10 mouse cellular contexts compared by ENCODE assay signal in genomic region chr5:23385136-23385535, GRCm38 (mm10). TPM values are rescaled to one million over a fixed set of nuclear protein-coding genes. Genes with fewer than 3 reads are reported as not detected.
A peak's percentile ranks its signal among the peaks of the same experiment; 100 is the strongest.
DNase-seq lines count a peak whose midpoint lies in the region; ATAC-seq and TF ChIP-seq lines count a peak whose summit lies in the region.
"Had no signal": no experiment of that assay in that cellular context is flagged by ENCODE, and none has a peak within 500 bp of the region (broad histone marks: within the 10 kb centered on the region; RNA-seq: fewer than 3 reads in every experiment).

No protein-coding gene starts in this region.

- WGBS in forebrain, postnatal 0 days, result 71% methylated on average over 1 of the region's 1 CpGs
- 81% methylated on average over 1 of the region's 1 CpGs for WGBS in forebrain, embryonic 14.5 days

- DNase-seq in forebrain, postnatal 0 days, result no peak
- DNase-seq in forebrain, embryonic 14.5 days (ENCODE audit: low spot score), result no peak
- DNase-seq in spleen, adult 18-20 months, result peak; percentile 23 to 25
- DNase-seq in spleen, adult 12 weeks (ENCODE audit: low spot score), result no peak
- peak; percentile 46 for DNase-seq in kidney, postnatal 14 days
- peak; percentile 36 to 46 for DNase-seq in thymus, postnatal 36 days
- DNase-seq in cerebellum, postnatal 14 days, result no peak
- DNase-seq in gastrocnemius, postnatal 4 days (ENCODE audit: low spot score in 2 of 2), result no peak
- DNase-seq: gastrocnemius, postnatal 25 days had no signal

- peak; percentile 30 for TF ChIP-seq CTCF in forebrain, postnatal 0 days (IDR thresholded peaks at IDR 0.05; ENCODE audit: low read depth)

- no peak for ATAC-seq in forebrain, postnatal 0 days
- ATAC-seq in forebrain, embryonic 14.5 days, result no peak

- H3K4me3 ChIP-seq in forebrain, postnatal 0 days (ENCODE audit: low read depth, low read length), result no peak overlapping the region
- H3K4me3 ChIP-seq in forebrain, embryonic 14.5 days (ENCODE audit: low read depth, low read length), result no peak overlapping the region
- H3K4me3 ChIP-seq: embryonic facial prominence, embryonic 15.5 days had no signal

- H3K27me3 ChIP-seq in forebrain, postnatal 0 days (ENCODE audit: insufficient read depth, low read length), result no peaks in the 10 kb centered on the region
- no peaks in the 10 kb centered on the region for H3K27me3 ChIP-seq in forebrain, embryonic 14.5 days (replicated peaks; ENCODE audit: control insufficient read depth, insufficient read depth, low read length)
- H3K27me3 ChIP-seq: embryonic facial prominence, embryonic 15.5 days had no signal

- peaks cover 11% of the 10 kb centered on the region; the same call in 1 of the 2 replicates for H3K4me1 ChIP-seq in forebrain, postnatal 0 days (ENCODE audit: insufficient read depth)
- peaks cover 7% of the 10 kb centered on the region for H3K4me1 ChIP-seq in forebrain, embryonic 14.5 days (ENCODE audit: control insufficient read depth, insufficient read depth, low read length)

- H3K4me2 ChIP-seq in forebrain, postnatal 0 days (ENCODE audit: low read depth), result no peak overlapping the region
- no peak overlapping the region for H3K4me2 ChIP-seq in forebrain, embryonic 14.5 days (ENCODE audit: low read length)
- H3K4me2 ChIP-seq: embryonic facial prominence, embryonic 15.5 days had no signal

- no peaks in the 10 kb centered on the region for H3K9me3 ChIP-seq in forebrain, postnatal 0 days (ENCODE audit: low read length)
- no peaks in the 10 kb centered on the region for H3K9me3 ChIP-seq in forebrain, embryonic 14.5 days (replicated peaks; ENCODE audit: control insufficient read depth, low read length)
- H3K9me3 ChIP-seq: embryonic facial prominence, embryonic 15.5 days had no signal

- no peak overlapping the region for H3K9ac ChIP-seq in forebrain, postnatal 0 days
- H3K9ac ChIP-seq in forebrain, embryonic 14.5 days (ENCODE audit: low read length), result no peak overlapping the region
- H3K9ac ChIP-seq: embryonic facial prominence, embryonic 15.5 days had no signal

- no peak overlapping the region for H3K27ac ChIP-seq in forebrain, postnatal 0 days (ENCODE audit: low read depth, low read length)
- H3K27ac ChIP-seq in forebrain, embryonic 14.5 days (ENCODE audit: low read depth, low read length), result no peak overlapping the region
- H3K27ac ChIP-seq: embryonic facial prominence, embryonic 15.5 days had no signal

- H3K36me3 ChIP-seq in forebrain, postnatal 0 days (ENCODE audit: insufficient read depth), result no peaks in the 10 kb centered on the region
- H3K36me3 ChIP-seq in forebrain, embryonic 14.5 days (ENCODE audit: control insufficient read depth, insufficient read depth, low read length), result no peaks in the 10 kb centered on the region
- H3K36me3 ChIP-seq: embryonic facial prominence, embryonic 15.5 days had no signal

RNA-seq across cellular contexts. Expression of gene Kmt2e, which starts 49.1 kb away (rescaled TPM):
- total RNA-seq in forebrain, postnatal 0 days (2014; rRNA removed), result 56.8 and 61.7 TPM in 2 replicates
- polyA plus RNA-seq in forebrain, postnatal 0 days (2015; fragmentation: Nextera tagmentation; extraction: Ambion mirVana), result 93.7 and 149 TPM in 2 replicates
- polyA plus RNA-seq in forebrain, embryonic 14.5 days (2014; fragmentation: Nextera tagmentation; extraction: Ambion mirVana), result 131 and 154 TPM in 2 replicates
- total RNA-seq in gastrocnemius, postnatal 4 days (2021), result 10 to 100 TPM; 55.5 to 57.7 TPM

Comparison
In these comparisons a context has a peak if more than half of its experiments do, and no peak if none do; other contexts are left out.
1. DNase-seq: peak in spleen, adult 18-20 months (2 of 2), kidney, postnatal 14 days (single experiment) and thymus, postnatal 36 days (2 of 2); none in forebrain, postnatal 0 days (single experiment), forebrain, embryonic 14.5 days (single experiment), spleen, adult 12 weeks (single experiment), cerebellum, postnatal 14 days (0 of 2) and gastrocnemius, postnatal 4 days (0 of 2).